9 mouse cellular contexts compared by ENCODE assay signal in genomic region chr9:14233702-14234373, GRCm38 (mm10). TPM values are rescaled to one million over a fixed set of nuclear protein-coding genes. Genes with fewer than 3 reads are reported as not detected.
DNase-seq lines count a peak whose midpoint lies in the region; ATAC-seq and TF ChIP-seq lines count a peak whose summit lies in the region.
"Had no signal": no experiment of that assay in that cellular context is flagged by ENCODE, and none has a peak within 500 bp of the region (broad histone marks: within the 10 kb centered on the region; RNA-seq: fewer than 3 reads in every experiment).

No protein-coding gene starts in this region.

- intact Hi-C loops in left cerebral cortex, postnatal 4 days (cut with DNase I): no loop called here

- peaks cover 4 to 18% of the 10 kb centered on the region in 2 experiments; a peak in 3 of 4 replicates for H3K4me1 ChIP-seq in ES-E14 (ENCODE audit: control insufficient read depth in 2 of 2, insufficient read depth in 2 of 2, low read length in 2 of 2, poor library complexity in 1 of 2)

- in situ Hi-C loops in ES-E14 (cut with MboI; ENCODE audit: low sequenced_read_pairs in 2 of 2, unreplicated experiment in 2 of 2): no loop called here

- ATAC-seq in activated CD4-positive, CD25-positive, alpha-beta regulatory T cell, adult 4 months: no peak

- H3K27ac ChIP-seq in ES-E14 (ENCODE audit: insufficient read depth, low read depth, low read length, poor library complexity, severe bottlenecking): no peak overlapping the region

- H3K36me3 ChIP-seq in ES-E14 (ENCODE audit: control insufficient read depth, insufficient read depth, low read length, poor library complexity, severe bottlenecking): no peaks in the 10 kb centered on the region

- DNase-seq in ES-E14 (ENCODE audit: low read depth, low spot score): peak; percentile 83
- peak; percentile 48 for DNase-seq in embryo, embryonic 11 days
- peak; percentile 31 for DNase-seq in kidney, postnatal 10 days
- peak; percentile 15 for DNase-seq in lung, postnatal 10 days
- DNase-seq in cerebellum, postnatal 14 days: no peak
- DNase-seq in left cerebral cortex, postnatal 4 days: no peak
- DNase-seq in layer of hippocampus, adult 9-10 months (ENCODE audit: low spot score): no peak

- H3K4me3 ChIP-seq in ES-E14 (ENCODE audit: insufficient read depth in 1 of 2, low read depth in 1 of 2, low read length in 2 of 2, poor library complexity in 1 of 2, severe bottlenecking in 1 of 2): no peak overlapping the region
- H3K4me3 ChIP-seq: erythroblast, embryonic 14.5 days had no signal

- H3K9me3 ChIP-seq in ES-E14 (ENCODE audit: control insufficient read depth, insufficient read depth, low read depth, low read length): no peaks in the 10 kb centered on the region

- no peak overlapping the region for H3K9ac ChIP-seq in ES-E14 (ENCODE audit: insufficient read depth, low read depth, low read length, poor library complexity, severe bottlenecking)

TF ChIP-seq in ES-E14, 5 proteins besides CTCF, POLR2A, EP300 and RAD21:
- no peak for TF ChIP-seq CHD2 (IDR thresholded peaks at IDR 0.05; ENCODE audit: low read depth, low read length)
- 0 out of 2 replicates have a peak, but pooled peaks have one; percentile 2 for TF ChIP-seq MAFK (IDR thresholded peaks at IDR 0.05; ENCODE audit: insufficient read depth, low read depth, low read length)

RNA-seq across cellular contexts. Expression of gene Sesn3, which starts 41.0 kb away (rescaled TPM):
- 7.1 and 10.0 TPM in 2 replicates for total RNA-seq in ES-E14 (2012; rRNA removed)
- 10 to 100 TPM; 70.1 to 73.3 TPM for total RNA-seq in left cerebral cortex, postnatal 4 days (2021)
- 10 to 100 TPM; 20.9 to 21.9 TPM for polyA plus RNA-seq in activated CD4-positive, CD25-positive, alpha-beta regulatory T cell, adult 4 months (2017; shearing (Covaris generic))

Comparison
In these comparisons a context has a peak if more than half of its experiments do, and no peak if none do; other contexts are left out.
1. DNase-seq: peak in ES-E14 (single experiment), embryo, embryonic 11 days (single experiment), kidney, postnatal 10 days (single experiment) and lung, postnatal 10 days (single experiment); none in cerebellum, postnatal 14 days (0 of 2), left cerebral cortex, postnatal 4 days (single experiment) and layer of hippocampus, adult 9-10 months (single experiment).